Mouse (Mus musculus) heart, adult 2 months (tissue): Measurements from ENCODE around the gene Hoxa6. TPM values are rescaled to one million over a fixed set of nuclear protein-coding genes. Genes with fewer than 3 reads are reported as not detected.

Source experiments
- DNase-seq, 2 experiments: peaks; one replicate each; pipeline ENCODE4 v3.0.0; 2021
- H3K27ac ChIP-seq: fragments of 200-600 bp; 2 replicates; pipeline ENCODE4 v1.8.1; 2022
- H3K27me3 ChIP-seq: fragments of 200-500 bp; 2 replicates; pipeline ENCODE4 v1.6.1; 2012; ENCODE audit warnings: mild to moderate bottlenecking, low read length, inconsistent platforms, mixed read lengths; ENCODE audit not compliant: control insufficient read depth, insufficient read depth
- H3K36me3 ChIP-seq: fragments of 200-500 bp; 2 replicates; pipeline ENCODE4 v1.6.1; 2012; ENCODE audit warnings: low read length, inconsistent platforms; ENCODE audit not compliant: control insufficient read depth, insufficient read depth
- H3K4me1 ChIP-seq: fragments of 200-500 bp; 2 replicates; pipeline ENCODE4 v1.6.1; 2011; ENCODE audit warnings: low read length; ENCODE audit not compliant: control insufficient read depth, insufficient read depth
- H3K4me3 ChIP-seq: fragments of 200-600 bp; 2 replicates; pipeline ENCODE4 v1.8.1; 2022
- H3K79me2 ChIP-seq: fragments of 200-500 bp; replicated peaks from 2 replicates; pipeline ENCODE4 v1.6.1; 2012; ENCODE audit warnings: mild to moderate bottlenecking, inconsistent platforms, low read length, moderate library complexity, mixed read lengths; ENCODE audit not compliant: control insufficient read depth, insufficient read depth
- H3K9ac ChIP-seq: fragments of 200-500 bp; 2 replicates; pipeline ENCODE4 v1.6.1; 2012; ENCODE audit warnings: low read depth, mild to moderate bottlenecking, control low read depth, inconsistent platforms, low read length, mixed read lengths
- CTCF ChIP-seq: fragments of 200-600 bp; IDR thresholded peaks from 2 replicates; pipeline ENCODE4 v1.8.1; 2022; ENCODE audit warnings: antibody characterized with exemption, mild to moderate bottlenecking, moderate library complexity
- EP300 ChIP-seq: fragments of 200-500 bp; IDR thresholded peaks from 2 replicates; pipeline ENCODE4 v1.6.1; 2011; ENCODE audit warnings: low read depth, low read length, control low read depth; ENCODE audit not compliant: insufficient read depth
- POLR2A ChIP-seq: fragments of 200-500 bp; IDR thresholded peaks from 2 replicates; pipeline ENCODE4 v1.6.1; 2011; ENCODE audit warnings: mild to moderate bottlenecking, low read depth, low read length, control low read depth; ENCODE audit not compliant: insufficient read depth
- WGBS: fragments of 180-500 bp; shearing (Covaris S2); methylation state at CpG from one replicate; pipeline ENCODE4 v1.1.7; 2018; 5-methylcytosine and 5-hydroxymethylcytosine counted together
- intact Hi-C: fragments of 180-260 bp; cut with DNase I; formaldehyde crosslinking; loops from one replicate; pipeline ENCODE4 v1.15.1; 2025
- polyA plus RNA-seq: library from polyadenylated mRNA; depleted of rRNA; stranded (reverse); fragments of >200 nt; gene quantifications from 2 replicates; pipeline ENCODE4 v1.2.3, GENCODE M21; 2012
- total RNA-seq, 2 experiments: library from RNA; stranded (reverse); gene quantifications; 2 replicates each; pipeline ENCODE4 v1.2.3; 2021

The Hoxa6 gene
- total and polyA plus RNA-seq, 3 experiments, result not detected

GRCm38 (mm10) chr6:52229558-52230416 lies 21.3 kb upstream of the Hoxa6 start:
- Histone ChIP-seq H3K27ac (no peak overlapping the region), H3K36me3 (no peaks in the 10 kb centered on the region), H3K79me2 (no peaks in the 10 kb centered on the region), H3K4me3 (no peak overlapping the region), H3K4me1 (no peaks in the 10 kb centered on the region; the same call in 1 of the 2 replicates), H3K9ac (no peak overlapping the region), H3K27me3 (peaks cover 60% of the 10 kb centered on the region)
- no peak for DNase-seq
- 6% methylated on average over 44 of the region's 44 CpGs for WGBS
- TF ChIP-seq EP300 (no peak), POLR2A (no peak), CTCF (no peak)
- intact Hi-C loops, result no loop called here

- H3K27ac ChIP-seq, result no peak overlapping the region
- no peak overlapping the region for H3K9ac ChIP-seq
- H3K4me1 ChIP-seq, result no peaks in the 10 kb centered on the region; the same call in 1 of the 2 replicates
- intact Hi-C loops, result no loop called here
- no peak for TF ChIP-seq EP300
- TF ChIP-seq POLR2A, result no peak
- TF ChIP-seq CTCF, result no peak
- H3K4me3 ChIP-seq, result no peak overlapping the region
- H3K36me3 ChIP-seq, result no peaks in the 10 kb centered on the region
- WGBS, result 5% methylated on average over 38 of the region's 38 CpGs
- DNase-seq, result peak in 1 of 2 experiments; percentile 10
- no peaks in the 10 kb centered on the region for H3K79me2 ChIP-seq
- H3K27me3 ChIP-seq, result peaks cover 52% of the 10 kb centered on the region
Measured at GRCm38 (mm10) chr6:52228475-52229465, 20.2 kb upstream of the Hoxa6 start.

- no peak for DNase-seq
- H3K79me2 ChIP-seq, result no peaks in the 10 kb centered on the region
- TF ChIP-seq CTCF, result no peak
- H3K27ac ChIP-seq, result no peak overlapping the region
- intact Hi-C loops, result no loop called here
- peaks cover 44% of the 10 kb centered on the region for H3K27me3 ChIP-seq
- no peak overlapping the region for H3K4me3 ChIP-seq
- H3K4me1 ChIP-seq, result no peaks in the 10 kb centered on the region; the same call in 1 of the 2 replicates
- WGBS, result 11% methylated on average over 11 of the region's 11 CpGs
- no peaks in the 10 kb centered on the region for H3K36me3 ChIP-seq
- H3K9ac ChIP-seq, result no peak overlapping the region
Measured at GRCm38 (mm10) chr6:52227470-52228222, 19.1 kb upstream of the Hoxa6 start.

DNA sequence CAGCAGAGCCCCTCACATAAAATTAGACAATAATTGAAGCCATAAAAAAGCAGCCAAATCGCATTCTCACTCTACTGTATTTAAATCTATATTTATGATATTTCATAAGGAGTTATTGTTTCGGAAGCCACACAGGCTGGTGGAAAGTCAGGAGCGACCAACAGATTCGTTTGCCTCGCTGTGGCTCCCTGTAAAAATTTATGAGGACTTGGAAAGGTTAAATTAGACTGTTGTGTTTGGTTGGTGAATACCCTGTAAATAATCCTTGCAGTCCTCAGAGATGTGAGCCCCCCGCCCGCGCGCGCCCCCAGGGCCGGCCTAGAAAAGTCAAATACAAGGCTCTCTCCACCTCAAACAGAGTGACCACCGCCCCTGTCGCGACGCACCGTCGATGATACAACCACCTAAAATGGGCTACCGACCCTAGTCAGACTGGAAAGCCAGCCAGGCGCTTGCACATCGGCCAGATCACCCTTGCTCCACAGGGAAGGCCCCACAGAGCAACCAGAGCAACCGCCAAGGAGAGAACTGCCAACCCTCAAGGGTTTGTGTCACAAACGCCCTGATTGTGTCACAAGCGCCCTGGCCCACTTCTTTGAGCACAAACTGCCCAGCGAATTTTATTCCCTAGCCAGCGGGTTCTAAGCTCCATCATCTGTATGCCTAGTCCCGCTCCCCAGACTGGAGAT lies 18.2 kb upstream of the Hoxa6 start:
- 7% methylated on average over 26 of the region's 26 CpGs for WGBS
- Histone ChIP-seq H3K4me3 (no peak overlapping the region), H3K27me3 (peaks cover 42% of the 10 kb centered on the region), H3K36me3 (no peaks in the 10 kb centered on the region), H3K79me2 (no peaks in the 10 kb centered on the region), H3K4me1 (no peaks in the 10 kb centered on the region), H3K27ac (no peak overlapping the region), H3K9ac (no peak overlapping the region)
- DNase-seq, result no peak
- intact Hi-C loops, result no loop called here
- TF ChIP-seq POLR2A, result no peak
- no peak for TF ChIP-seq CTCF
- no peak for TF ChIP-seq EP300
